Mouse (Mus musculus): ENCODE measurements around the gene Samd4b.

Samd4b gene

DNA sequence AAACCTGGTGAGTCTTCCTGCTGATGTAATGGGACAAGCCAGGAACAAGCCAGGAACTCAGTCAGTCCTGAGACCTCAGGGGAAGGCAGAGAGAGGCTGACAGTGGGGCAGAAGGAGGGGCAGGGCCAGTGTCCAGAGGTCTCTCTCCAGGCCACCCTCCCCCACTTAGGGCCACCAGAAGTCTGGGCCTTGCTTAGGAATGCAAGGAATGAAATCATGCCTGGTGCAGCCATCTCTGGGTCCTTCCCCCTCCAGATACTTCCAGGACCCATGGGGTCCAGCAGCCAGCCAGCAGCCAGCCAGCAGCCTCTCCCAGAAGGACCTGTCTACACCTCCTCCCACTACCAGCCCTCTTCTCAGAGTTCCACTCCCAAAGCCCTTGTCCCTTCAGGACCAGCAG is 10.3 kb downstream of the Samd4b start:
- no peak for DNase-seq (ENCODE audit: low spot score in 2 of 2)

DNA sequence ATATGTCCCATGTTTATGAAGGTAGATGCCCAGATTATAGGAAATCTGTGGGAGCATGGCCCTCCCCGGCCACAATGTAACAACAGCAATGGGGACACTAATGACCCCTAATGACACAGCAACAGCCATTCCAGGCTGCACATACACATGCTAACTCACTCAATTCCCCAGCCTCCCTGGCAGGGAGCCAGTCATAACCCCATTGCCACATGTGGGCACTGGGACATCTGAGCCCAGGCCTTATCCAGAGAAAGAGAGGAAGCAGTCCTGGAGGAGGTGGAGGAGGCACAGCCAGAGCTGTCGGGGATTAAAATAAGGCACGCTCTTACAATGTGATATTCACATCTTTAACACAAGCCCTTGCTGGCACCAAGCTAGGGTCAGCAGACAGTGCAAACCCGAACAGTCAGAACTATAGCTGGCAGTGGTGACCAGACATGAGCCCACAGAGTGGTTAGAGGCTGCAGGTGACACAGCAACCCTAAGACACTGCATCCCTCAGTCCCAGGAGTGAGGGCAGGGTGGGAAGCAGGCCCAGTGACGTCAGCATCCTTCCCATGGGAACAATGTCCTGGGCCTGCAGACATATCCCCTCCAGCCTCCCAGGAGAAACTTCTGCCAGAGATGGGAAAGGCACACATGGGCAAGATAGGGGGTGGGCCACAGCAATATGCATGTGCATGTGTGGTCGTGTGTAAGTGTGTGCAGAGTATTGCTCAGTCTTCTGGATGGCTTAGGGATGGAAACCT is 11.1 kb downstream of the Samd4b start:
- no peak for DNase-seq (ENCODE audit: low spot score in 2 of 2)

DNA sequence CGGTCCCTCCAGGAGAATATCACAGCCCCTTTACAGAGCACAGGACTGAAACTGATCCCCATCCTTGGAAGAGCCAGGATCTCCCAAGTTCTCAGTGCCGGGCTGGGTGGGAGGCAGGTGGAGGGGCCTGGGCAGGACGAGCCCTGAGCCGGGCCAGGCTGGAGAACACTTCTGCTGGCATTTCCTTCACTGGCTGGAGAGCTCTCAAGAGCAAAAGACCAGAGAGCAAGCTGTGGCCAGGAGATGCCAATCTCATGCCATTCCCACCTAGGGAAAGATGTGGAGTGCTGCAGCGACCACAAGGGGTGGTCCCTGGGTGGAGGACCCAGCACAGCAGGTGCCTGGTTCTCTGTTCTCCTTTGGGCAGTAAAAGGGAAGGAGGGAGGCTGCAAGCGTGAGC is 12.9 kb downstream of the Samd4b start:
- DNase-seq (ENCODE audit: low spot score in 2 of 2), result no peak

DNA sequence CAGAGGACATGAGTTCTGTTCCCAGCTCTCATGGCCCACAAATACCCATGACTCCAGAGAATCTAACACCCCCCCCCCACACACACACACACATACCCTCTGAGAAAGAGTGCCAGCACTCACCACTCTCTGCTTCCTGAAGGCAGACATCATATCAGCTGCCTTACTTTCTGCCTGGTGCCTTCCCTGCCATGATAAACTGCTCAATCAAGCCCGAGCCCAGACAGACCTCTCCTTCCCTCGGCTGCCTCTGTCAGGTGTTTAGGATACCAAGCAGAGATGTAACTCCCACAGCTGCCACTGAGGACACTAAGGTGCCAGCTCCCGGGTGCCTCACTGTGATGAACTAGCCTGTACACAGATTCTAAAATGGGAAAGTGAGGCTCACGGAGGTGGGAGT is 13.5 kb downstream of the Samd4b start:
- DNase-seq (ENCODE audit: low spot score in 2 of 2), result no peak

DNA sequence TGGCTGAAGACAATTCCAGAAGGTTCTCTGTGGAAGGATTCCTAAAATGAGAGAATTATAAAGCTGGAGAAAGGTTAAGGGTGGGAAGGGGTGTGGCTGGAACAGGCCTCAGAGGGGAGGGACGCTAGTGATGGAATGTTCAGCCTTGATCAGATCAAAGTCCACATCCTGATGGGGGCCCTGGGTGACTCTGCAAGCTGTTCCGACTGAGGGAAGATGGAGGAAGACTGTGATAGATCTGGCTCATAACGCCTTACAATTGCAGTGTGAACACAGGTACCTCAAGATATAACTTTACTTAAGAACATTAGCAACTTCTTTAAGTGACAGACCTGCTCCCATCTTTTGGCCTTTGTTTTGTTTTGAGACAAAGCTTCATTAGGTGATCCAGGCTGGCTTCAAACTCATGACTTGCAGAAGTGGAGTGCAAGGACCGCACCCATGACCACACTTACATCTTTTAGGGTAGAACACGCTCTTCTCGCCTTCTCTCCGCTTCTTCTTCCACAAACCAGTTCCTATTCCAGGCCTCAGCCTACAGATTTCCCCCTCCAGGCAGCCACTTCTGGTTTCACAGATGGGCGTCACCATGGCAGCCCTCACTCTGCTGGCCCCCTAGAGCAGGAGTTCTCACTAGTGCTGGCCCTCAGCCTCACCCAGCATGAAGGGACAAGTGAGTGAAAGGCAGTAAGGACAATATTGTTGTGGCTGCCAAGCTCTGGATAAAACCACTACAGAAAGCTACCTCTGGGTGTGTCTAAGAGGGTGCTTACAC is 14.2 kb downstream of the Samd4b start:
- DNase-seq (ENCODE audit: low spot score in 2 of 2), result no peak

DNA sequence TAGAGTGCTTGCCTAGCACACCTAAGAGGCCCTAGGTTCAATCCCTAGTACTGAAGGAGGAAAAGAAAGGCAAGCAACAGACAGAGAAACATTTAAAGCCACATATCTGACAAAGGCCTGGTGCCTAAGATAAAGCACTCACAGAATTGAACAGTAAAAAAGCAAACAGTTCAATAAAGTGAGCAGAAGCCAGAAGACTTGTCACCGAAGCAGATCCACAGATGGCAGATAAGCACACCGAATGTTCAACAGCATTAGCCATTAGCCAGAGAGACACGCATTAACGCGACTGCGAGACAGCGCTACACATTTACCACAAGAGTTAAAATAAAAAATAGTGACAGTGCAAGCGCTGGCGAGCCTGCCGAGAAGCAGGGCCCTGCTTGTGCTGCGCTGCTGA is 15.1 kb downstream of the Samd4b start:
- no peak for DNase-seq (ENCODE audit: low spot score in 2 of 2)

DNA sequence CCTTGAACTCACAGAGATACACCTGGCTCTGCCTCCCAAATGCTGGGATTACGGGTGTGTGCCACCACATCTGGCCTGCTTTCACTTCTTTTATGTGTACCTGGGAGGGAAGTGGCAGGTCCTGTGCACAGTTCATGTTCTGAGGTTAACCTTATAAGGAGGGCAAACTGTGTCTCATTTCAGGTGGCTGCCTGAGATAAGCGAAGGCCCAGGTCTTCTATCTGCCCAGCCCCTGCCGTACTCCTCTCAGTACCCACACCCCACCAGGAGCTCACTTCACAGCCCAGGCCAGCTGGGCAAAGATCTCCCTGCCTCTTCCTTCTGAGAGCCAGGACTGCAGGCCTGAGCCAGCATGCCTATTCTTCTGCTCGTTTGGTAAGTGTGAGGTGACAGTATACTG is 16.2 kb downstream of the Samd4b start:
- DNase-seq (ENCODE audit: low spot score in 2 of 2), result no peak

DNA sequence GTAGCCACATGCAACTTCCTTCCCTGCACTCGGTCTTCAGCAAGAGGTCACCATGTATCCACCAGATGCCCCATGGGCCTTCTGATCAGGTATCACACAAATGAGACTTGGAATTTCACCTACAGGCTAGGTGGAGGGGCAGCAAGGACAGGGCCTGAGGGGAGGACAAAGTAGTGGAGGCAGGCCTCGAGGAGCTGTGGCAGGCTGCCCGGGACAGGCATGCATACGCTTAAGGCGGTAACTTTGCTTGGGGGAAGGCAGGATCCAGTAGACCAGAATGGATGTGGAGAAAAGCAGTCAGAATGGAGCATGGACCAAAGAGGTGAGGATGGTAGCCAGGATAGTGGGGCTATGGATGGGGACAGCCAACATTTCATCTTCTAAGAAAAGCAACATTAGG is 18.1 kb downstream of the Samd4b start:
- DNase-seq (ENCODE audit: low spot score in 2 of 2), result no peak

DNA sequence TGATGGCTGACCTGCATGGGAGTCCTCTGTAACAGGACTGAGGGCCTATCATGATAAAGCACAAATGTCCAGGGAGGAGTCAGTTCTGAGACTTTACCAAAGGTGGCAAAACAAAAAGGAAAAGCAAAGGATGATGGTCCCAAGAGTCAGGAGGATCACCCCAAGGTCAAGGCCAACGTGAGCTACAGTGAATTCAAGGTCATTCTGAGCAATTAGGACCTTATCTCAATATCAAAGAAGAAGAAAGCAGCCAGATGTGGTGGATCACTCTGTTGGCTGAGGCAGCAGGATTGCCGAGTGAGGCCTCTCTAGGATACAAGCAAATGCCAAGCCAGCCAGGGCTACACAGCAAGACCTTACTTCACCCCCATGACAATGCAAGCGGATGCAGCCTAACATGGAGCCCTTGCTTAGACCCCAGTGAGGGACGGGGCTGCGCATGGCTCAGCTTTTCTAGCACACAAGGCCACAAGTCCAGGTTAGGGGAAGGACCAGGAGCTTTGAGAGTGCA is 19.3 kb downstream of the Samd4b start:
- DNase-seq (ENCODE audit: low spot score in 2 of 2), result no peak

DNA sequence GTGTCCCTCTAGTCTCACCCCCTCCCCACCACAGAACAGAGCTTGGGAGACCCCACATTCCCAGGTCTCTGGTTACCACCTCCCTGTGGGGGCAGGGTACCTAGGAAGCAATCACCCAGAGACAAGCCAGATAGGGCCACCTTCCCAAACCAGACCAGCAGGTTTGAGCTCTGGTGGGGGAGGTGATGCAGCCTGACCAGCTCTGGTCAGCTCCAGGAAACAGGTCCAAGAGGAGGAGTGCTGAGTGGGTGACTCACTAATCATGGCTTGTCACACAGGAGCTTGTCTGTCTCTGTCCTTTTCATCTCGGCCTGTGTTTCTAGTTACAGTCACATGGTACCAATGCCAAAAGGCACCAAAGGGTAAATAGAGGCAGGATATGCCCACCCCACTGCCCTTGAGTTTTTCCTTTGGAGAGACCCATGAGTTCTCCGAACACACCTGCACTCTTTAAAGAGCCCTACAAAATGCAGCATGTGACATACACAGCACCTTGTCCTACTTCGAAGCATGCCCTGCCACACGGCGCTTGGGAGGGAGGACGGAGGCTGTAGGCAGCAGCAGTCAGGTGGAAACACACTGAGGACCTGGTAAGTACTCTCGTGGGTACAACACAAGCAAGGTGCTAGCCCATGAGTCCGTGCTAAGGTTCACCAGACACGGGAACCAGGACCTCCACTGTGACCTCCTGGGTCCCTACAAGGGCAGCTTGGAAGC is 20.0 kb downstream of the Samd4b start:
- no peak for DNase-seq (ENCODE audit: low spot score in 2 of 2)

DNA sequence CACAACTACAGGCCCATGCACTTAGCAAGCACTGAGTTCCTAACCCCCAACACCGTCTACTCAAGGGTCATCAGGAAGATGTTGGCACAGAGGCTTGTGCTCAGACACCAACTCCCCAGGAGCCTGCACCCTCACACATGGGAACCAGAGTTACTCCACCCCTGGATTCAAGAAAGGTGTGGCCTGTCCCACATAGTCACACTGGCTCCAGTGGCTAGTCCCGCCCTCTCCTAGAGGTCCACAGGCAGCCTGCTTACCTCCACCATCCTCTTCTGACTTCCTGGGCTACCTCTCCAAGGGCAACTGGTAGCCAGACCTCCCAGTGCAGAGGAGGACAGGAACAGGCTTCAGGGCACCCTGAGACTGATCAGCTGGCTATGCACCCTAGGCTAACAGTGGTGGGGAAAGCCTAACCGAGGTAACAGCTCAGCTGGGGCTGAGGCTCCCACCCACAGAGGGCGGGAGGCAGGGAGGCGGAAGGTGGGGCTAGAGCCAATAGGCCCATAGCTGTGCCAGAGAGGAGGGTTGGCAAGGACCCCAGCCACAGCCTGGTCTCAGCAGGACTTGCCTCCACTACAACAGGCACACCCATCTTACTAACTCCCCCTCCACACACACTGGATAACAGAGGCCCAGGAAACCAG is 21.6 kb downstream of the Samd4b start:
- peak; percentile 69 to 70 for DNase-seq (ENCODE audit: low spot score in 2 of 2)

DNA sequence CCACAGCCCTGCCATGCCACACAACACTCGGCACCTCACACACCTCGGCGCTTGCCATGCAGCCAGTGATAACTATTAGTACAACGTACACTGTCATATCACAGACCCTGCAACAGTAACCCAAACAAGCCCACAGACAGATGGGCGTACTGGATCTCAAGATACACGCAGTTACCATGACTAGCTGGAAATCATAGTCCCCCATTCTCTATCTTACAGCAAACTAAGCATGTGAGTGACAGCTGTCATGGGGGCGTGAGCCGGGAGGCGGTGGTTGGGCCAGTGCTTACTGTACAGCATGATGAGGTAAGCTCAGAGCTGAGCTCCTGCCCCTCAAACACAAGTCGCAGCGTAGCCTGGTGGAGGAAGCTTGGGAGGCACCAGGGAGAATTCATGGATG is 22.3 kb downstream of the Samd4b start:
- no peak for DNase-seq (ENCODE audit: low spot score in 2 of 2)

DNA sequence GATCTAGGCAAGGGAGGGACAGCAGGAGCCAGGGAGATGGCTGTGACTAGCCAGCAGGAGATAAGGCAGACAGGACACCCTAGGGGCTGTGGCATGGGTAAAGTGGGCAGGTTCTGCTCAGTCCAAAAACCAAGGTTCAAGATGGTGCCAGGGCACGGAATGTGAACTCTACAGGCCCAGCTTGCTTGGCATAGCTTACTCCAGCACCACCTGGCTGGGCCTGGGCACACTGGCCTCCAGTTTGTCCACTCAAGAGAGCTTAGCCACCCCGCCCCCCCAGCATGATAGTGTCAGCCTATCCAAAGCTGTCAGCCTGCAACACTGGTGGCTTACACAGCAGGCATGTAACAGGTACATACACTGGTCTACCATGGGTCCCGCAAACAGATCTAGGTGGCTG is 24.7 kb downstream of the Samd4b start:
- DNase-seq (ENCODE audit: low spot score in 2 of 2), result no peak

DNA sequence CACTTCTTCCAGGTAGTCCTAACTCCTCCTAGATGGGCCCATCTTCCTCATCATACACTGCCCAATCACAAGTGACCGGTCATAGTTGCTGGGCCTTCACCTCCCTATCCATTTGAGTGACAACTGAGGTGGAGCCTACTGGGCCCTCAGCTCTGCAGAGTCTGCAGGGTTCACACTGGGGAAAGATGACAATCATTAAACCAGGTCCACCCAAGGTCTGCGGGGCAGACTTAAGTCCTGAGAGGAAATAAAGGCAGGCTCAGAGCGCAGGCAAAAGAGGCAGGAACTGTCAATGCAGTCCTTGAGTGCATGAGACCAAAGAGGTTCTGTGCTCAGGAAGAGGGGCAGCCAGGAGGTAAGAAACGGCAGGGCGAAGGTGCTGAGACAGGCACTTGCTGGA is 25.3 kb downstream of the Samd4b start:
- DNase-seq (ENCODE audit: low spot score in 2 of 2), result no peak

DNA sequence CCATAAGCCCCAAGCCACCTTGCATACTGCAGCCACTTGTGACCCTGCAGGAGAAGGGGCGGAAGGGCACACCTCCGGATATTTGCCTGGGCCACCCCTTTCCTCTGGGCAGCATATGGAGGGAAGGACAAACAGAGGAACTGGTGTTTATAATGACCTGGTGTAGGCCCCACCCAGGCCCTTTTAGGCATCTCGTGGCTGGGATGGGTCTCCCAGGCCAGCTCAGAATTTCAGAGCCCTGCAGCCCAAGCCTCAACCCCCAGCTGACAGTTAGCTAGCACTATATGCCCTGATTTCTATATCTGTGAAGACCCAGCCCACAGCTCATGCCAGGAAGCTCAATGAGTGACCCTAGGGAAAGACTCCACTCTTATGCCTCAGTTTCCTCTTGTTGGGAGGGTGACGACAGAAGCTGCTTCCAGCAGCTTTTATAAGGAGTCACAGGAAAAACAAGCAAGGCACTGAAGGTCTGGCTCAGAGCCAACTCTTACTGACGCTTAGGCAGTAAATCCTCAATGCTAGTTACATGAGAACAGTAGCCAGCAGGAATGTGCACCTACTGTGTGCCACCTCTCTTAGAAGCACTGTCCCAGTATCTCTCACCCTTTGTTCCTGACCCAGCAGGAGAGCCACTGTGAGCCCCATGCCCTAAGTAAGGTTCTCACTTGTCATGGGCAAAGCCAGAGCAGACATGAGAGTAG is 26.8 kb downstream of the Samd4b start:
- DNase-seq (ENCODE audit: low spot score in 2 of 2), result peak in 1 of 2 experiments; percentile 47

DNA sequence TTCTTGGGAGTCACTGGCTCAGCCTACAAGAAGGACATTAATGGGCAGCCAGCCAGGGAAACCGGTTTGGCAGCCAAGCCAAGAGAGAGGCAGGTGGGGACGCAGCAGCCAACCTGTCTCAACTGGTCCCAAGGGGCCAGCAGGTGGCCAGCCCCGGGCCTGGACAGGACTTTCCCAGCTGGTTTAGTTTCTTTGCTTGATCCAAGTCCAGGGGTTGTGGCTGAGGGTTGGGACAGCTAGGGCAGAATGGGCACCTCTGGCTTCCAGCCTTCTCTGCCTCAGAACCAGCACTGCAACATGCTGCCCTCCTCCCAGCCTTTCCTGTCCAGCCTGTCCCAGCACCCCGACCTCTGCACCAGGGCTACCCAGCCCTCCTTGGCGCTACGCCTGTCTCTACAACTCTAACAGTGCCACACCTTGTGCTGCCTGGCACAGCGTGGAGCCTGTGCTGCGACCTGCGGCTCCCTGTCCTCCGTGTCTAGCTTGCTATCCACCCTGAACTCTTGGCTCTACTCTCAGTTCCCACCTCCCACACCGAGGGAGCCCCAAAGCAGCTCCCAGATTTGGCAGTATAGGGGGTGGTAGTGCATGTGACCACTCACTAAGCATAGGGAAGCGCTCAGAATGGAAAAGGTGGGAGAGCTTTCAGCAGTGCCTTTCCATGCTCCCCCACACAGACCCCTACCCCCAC is 27.5 kb downstream of the Samd4b start:
- DNase-seq (ENCODE audit: low spot score in 2 of 2), result no peak

DNA sequence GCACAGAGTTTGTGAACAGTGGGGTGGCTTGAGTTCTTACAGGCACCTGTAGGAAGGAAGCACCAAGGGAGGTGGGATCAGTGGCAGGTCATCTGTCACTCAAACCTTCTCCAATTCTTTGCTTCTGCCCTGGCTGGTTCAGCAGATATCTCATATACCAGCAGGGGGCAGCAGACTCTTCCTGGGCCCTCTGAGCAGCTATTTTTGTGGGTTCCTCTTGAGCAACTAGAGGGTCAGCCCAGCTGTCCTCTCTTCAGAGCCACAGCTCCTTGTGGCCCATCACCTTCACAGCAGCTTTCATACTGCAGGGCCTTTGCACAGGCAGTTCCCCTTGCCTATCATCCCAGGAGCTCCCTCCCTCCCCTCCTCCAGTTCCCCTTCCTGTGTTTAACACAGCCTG is 29.7 kb downstream of the Samd4b start:
- peak in 1 of 2 experiments; percentile 57 for DNase-seq (ENCODE audit: low spot score in 2 of 2)

DNA sequence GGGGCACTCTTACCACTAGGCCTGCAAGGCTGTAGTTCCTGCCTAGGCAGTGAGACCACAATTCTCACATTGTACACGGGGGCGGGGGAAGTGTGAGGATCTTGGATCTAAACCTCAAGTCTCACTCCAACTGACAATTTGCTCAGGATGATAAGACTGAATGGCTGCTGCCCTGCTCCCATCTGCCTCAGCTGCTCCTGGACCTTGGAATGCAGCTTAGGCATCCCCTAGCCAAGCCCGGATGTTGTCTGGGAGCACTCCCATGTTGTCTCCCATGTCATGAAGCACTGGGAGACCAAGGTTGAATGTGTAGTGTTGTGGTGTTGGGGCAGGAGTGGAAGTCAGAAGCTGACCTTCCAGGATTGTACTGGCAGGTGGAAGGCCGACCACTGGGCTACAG is 30.4 kb downstream of the Samd4b start:
- DNase-seq (ENCODE audit: low spot score in 2 of 2), result no peak

DNA sequence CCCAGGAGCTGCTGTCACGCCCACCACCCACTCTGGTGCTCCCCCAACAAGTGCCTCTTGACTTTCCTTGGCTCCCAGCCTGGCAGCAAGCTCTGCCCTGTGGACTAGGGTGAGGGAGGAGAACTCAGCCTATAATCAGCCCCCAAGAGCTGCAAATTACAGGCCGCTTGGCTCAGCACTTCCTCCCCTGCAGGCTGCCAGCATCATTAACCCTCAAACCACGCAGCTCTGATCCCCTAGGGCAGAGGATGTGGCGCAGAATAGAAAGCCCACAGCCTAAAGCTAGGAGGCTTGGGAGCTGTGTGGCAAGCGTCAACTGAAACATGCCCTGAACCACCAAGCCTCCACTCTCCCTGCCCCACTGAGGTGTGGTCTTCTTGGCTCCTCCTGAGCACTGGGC is 32.5 kb downstream of the Samd4b start:
- DNase-seq (ENCODE audit: low spot score in 2 of 2), result peak in 1 of 2 experiments; percentile 40

DNA sequence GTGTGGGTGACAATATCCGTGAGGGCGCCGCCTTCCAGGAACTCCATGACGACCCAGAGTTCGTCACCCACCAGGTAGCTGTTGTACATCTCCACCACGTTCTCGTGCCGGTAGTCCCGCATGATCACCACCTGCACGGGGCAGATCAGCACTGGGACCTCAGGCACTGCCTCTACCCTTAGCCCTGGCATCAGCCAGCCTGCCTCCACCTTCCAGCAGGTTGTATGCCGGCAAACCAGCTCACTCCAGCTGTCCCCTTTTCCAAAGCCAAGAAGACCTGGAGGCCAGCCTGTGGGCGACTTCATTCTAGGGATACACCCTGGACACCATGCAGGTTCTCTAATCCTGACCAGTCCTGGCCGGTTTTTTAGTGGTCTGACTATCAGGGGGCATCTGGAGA is 35.0 kb downstream of the Samd4b start:
- no peak for DNase-seq (ENCODE audit: low spot score in 2 of 2)

DNA sequence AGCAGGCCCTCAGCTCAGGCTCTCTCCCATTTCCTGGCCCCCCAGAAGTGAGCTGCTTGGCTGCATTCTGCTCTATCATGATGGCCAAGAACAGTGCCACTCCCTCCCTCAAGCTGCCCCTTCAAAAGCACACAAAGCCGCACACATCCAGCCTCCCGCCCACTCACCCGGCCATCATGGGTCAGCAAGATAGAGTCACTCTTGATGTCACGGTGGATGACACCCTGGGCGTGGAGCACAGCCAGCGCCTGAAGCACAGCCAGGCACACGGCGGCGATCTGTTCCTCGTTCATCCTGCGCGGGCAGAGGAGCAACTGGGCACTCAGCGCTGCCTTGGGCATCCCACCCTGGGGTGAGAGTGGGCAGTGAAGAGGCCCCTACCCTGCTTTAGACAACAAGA is 35.6 kb downstream of the Samd4b start:
- DNase-seq (ENCODE audit: low spot score in 2 of 2), result no peak

Measured in right cerebral cortex, postnatal 10 days (tissue).